Mouse (Mus musculus) small intestine, adult 2 months (tissue): ENCODE measurements around the gene H2afv.

Experiments used
- CTCF ChIP-seq: fragments of 200-500 bp; IDR thresholded peaks from 2 replicates; pipeline ENCODE4 v1.5.1; 2012; ENCODE audit warnings: low read depth, mild to moderate bottlenecking, control low read depth, inconsistent platforms, low read length, moderate library complexity, mixed read lengths; ENCODE audit not compliant: insufficient replicate concordance, insufficient read length; ENCODE audit errors: extremely low read depth
- POLR2A ChIP-seq: fragments of 200-500 bp; IDR thresholded peaks from 2 replicates; pipeline ENCODE4 v1.6.1; 2012; ENCODE audit warnings: low read depth, mild to moderate bottlenecking, control low read depth, inconsistent platforms, low read length, moderate library complexity

DNA sequence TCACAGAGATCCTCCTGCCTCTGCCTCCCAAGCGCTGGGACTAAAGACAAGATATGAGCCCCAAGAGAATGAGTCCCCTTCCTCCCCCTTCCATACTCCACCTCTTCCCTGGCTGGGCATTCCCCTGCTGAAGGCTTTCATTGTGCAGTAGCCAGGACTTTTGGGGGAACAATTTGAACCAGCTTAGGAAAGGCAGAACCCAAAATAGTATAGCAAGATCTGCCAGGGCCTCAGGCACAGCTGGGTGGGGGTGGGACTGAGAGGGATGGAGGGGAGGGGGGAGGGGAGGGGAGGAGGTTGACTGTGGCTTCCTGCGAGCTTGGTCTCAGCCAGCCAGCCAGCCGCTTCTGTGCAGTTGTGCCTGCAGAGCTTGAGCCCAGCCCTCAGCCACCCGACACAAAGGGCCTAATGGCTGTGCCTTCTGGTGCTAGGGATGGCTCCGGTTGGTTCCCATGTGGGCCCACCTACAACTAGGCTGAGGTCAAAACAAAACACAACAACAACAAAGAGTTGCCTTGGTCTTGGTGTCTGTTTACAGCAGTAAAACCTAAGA is 34.1 kb downstream of the H2afv start:
- TF ChIP-seq POLR2A (no peak), CTCF (no peak)
